Comparison of ENCODE assay signal across 8 mouse cellular contexts in the genomic region with DNA sequence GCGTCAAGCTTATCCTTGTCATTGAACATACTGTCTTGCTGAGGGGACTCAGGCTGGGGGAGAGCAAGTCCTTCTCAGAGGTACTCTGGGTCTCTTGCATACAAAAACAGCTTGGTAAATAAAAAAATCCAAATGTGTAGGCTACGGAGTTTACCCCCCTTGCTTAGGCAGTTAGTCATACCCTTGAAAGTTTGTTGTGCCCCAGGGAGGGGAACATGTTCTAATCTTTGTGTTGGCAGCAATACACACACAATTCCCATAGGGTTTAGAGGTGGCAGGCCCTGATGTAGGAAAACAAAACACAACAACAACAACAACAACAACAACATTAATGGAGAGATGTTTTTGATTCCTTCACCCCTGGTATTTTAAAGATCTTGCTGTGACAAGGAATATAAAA. TPM values are rescaled to one million over a fixed set of nuclear protein-coding genes. Genes with fewer than 3 reads are reported as not detected.
A peak's percentile ranks its signal among the peaks of the same experiment; 100 is the strongest.
DNase-seq lines count a peak whose midpoint lies in the region; ATAC-seq and TF ChIP-seq lines count a peak whose summit lies in the region.

No protein-coding gene starts in this region.

- no peak for TF ChIP-seq CTCF in heart, adult 2 months (IDR thresholded peaks at IDR 0.05)
- TF ChIP-seq CTCF in C2C12 (IDR thresholded peaks at IDR 0.05; ENCODE audit: control insufficient read depth, insufficient read depth, insufficient read length) = no peak
- TF ChIP-seq CTCF in embryonic fibroblast, embryonic 13.5 days (IDR thresholded peaks at IDR 0.05; ENCODE audit: borderline replicate concordance, insufficient read depth, low read length) = no peak

- H3K4me1 ChIP-seq in heart, adult 2 months (ENCODE audit: control insufficient read depth, insufficient read depth, low read length) = peaks cover 1% of the 10 kb centered on the region; the same call in 1 of the 2 replicates
- H3K4me1 ChIP-seq in embryonic fibroblast, embryonic 13.5 days (ENCODE audit: control insufficient read depth, insufficient read depth, low read length) = no peaks in the 10 kb centered on the region
- H3K4me1 ChIP-seq in limb, embryonic 15.5 days = peaks cover 21% of the 10 kb centered on the region

- H3K4me2 ChIP-seq in limb, embryonic 15.5 days = peak overlapping the region; percentile 76

- H3K36me3 ChIP-seq in heart, adult 2 months (ENCODE audit: control insufficient read depth, insufficient read depth, low read length) = no peaks in the 10 kb centered on the region
- H3K36me3 ChIP-seq in C2C12 (ENCODE audit: control insufficient read depth, insufficient read depth) = no peaks in the 10 kb centered on the region
- no peaks in the 10 kb centered on the region for H3K36me3 ChIP-seq in limb, embryonic 15.5 days

- DNase-seq in heart, adult 2 months = no peak
- DNase-seq in heart, adult 11 months = no peak
- DNase-seq in frontal cortex, adult 2 months (ENCODE audit: extremely low spot score in 1 of 2, low spot score in 1 of 2) = no peak
- DNase-seq in spleen, postnatal 36 days (ENCODE audit: low spot score in 2 of 2) = no peak
- no peak for DNase-seq in gastrocnemius, postnatal 25 days

- H3ac ChIP-seq in C2C12 (ENCODE audit: control insufficient read depth, insufficient read length, low read depth) = no peak overlapping the region

- WGBS in heart, adult 2 months = 15% methylated on average over 2 of the region's 2 CpGs
- 2% methylated on average over 2 of the region's 2 CpGs for WGBS in limb, embryonic 15.5 days

- intact Hi-C loops in heart, adult 2 months (cut with DNase I) = loop anchor here (5.0 kb wide), 2 partner anchors 240 to 535 kb away; partner anchors contain the start of gene Atg10

- H3K79me3 ChIP-seq in C2C12 (ENCODE audit: low read depth) = peaks cover 8% of the 10 kb centered on the region

- no peak overlapping the region for H3K27ac ChIP-seq in heart, adult 2 months
- H3K27ac ChIP-seq in embryonic fibroblast, embryonic 13.5 days (ENCODE audit: insufficient read depth, low read length) = no peak overlapping the region
- H3K27ac ChIP-seq in limb, embryonic 15.5 days = peak overlapping the region; percentile 96; the same call in 1 of the 2 replicates

- no peaks in the 10 kb centered on the region for H3K9me3 ChIP-seq in limb, embryonic 15.5 days

- TF ChIP-seq EP300 in heart, adult 2 months (IDR thresholded peaks at IDR 0.05; ENCODE audit: insufficient read depth, low read depth, low read length) = no peak

- H3K4me3 ChIP-seq in heart, adult 2 months = peak overlapping the region; percentile 79; the same call in 1 of the 2 replicates
- peak overlapping the region; percentile 51 for H3K4me3 ChIP-seq in C2C12 (ENCODE audit: insufficient read depth, poor library complexity, severe bottlenecking)
- peak overlapping the region; percentile 56 for H3K4me3 ChIP-seq in embryonic fibroblast, embryonic 13.5 days (ENCODE audit: insufficient read depth, low read length)
- peak overlapping the region; percentile 89 for H3K4me3 ChIP-seq in limb, embryonic 15.5 days

- H3K79me2 ChIP-seq in heart, adult 2 months (replicated peaks; ENCODE audit: control insufficient read depth, insufficient read depth, low read length) = peaks cover 2% of the 10 kb centered on the region; the same call in 1 of the 2 replicates
- peaks cover 43% of the 10 kb centered on the region for H3K79me2 ChIP-seq in C2C12 (ENCODE audit: control insufficient read depth, insufficient read depth)

- no peak for ATAC-seq in limb, embryonic 15.5 days (ENCODE audit: insufficient number of reproducible peaks, low FRiP score, low TSS enrichment, low read depth)

- TF ChIP-seq POLR2A in heart, adult 2 months (IDR thresholded peaks at IDR 0.05; ENCODE audit: insufficient read depth, low read depth, low read length) = no peak
- TF ChIP-seq POLR2A in embryonic fibroblast, embryonic 13.5 days (IDR thresholded peaks at IDR 0.05; ENCODE audit: low read depth, low read length) = no peak

- no peak overlapping the region for H3K9ac ChIP-seq in heart, adult 2 months (ENCODE audit: low read depth, low read length)
- peak overlapping the region; percentile 93; the same call in 1 of the 2 replicates for H3K9ac ChIP-seq in limb, embryonic 15.5 days

- H3K27me3 ChIP-seq in heart, adult 2 months (ENCODE audit: control insufficient read depth, insufficient read depth, low read length) = peaks cover 2% of the 10 kb centered on the region; the same call in 1 of the 2 replicates
- no peaks in the 10 kb centered on the region for H3K27me3 ChIP-seq in C2C12 (ENCODE audit: control insufficient read depth, insufficient read depth, insufficient read length)
- H3K27me3 ChIP-seq in limb, embryonic 15.5 days = no peaks in the 10 kb centered on the region

TF ChIP-seq in C2C12, 6 proteins besides CTCF, POLR2A, EP300 and RAD21:
- no peak for TF ChIP-seq MYOD1 (IDR thresholded peaks at IDR 0.05; ENCODE audit: control insufficient read depth, insufficient read length, low read depth)
- no peak for TF ChIP-seq MAX (IDR thresholded peaks at IDR 0.05)
- no peak for TF ChIP-seq MYOG (IDR thresholded peaks at IDR 0.05; ENCODE audit: control insufficient read depth, extremely low read depth, insufficient read length)
- TF ChIP-seq CEBPB (IDR thresholded peaks at IDR 0.05; ENCODE audit: low read depth) = no peak
- no peak for TF ChIP-seq USF1 (IDR thresholded peaks at IDR 0.05; ENCODE audit: low read depth)

RNA-seq across cellular contexts. Expression of gene Ssbp2, which starts 2.3 kb away (rescaled TPM):
- 10 to 100 TPM; 39.0 to 40.4 TPM for total RNA-seq in heart, adult 2 months (2021)
- polyA plus RNA-seq in heart, adult 2 months (2012; rRNA removed) = 25.0 and 43.9 TPM in 2 replicates
- polyA plus RNA-seq in C2C12 (2012; fragmentation: generic; extraction: Trizol) = 22.5 TPM
- polyA plus RNA-seq in embryonic fibroblast, embryonic 13.5 days (2011; ENCODE audit: insufficient read length, low read depth, missing spikeins) = 41.6 and 57.2 TPM in 2 replicates
- 164 and 167 TPM in 2 replicates for polyA plus RNA-seq in limb, embryonic 15.5 days (2015; fragmentation: Nextera tagmentation; extraction: Ambion mirVana)
- polyA plus RNA-seq in frontal cortex, adult 2 months (2012; rRNA removed) = 115 and 119 TPM in 2 replicates
- 10 to 100 TPM; 13.7 to 20.0 TPM for total RNA-seq in gastrocnemius, postnatal 25 days (2021)
